Mouse (Mus musculus): ENCODE data around the gene Ccdc162.

Gene Ccdc162

DNA sequence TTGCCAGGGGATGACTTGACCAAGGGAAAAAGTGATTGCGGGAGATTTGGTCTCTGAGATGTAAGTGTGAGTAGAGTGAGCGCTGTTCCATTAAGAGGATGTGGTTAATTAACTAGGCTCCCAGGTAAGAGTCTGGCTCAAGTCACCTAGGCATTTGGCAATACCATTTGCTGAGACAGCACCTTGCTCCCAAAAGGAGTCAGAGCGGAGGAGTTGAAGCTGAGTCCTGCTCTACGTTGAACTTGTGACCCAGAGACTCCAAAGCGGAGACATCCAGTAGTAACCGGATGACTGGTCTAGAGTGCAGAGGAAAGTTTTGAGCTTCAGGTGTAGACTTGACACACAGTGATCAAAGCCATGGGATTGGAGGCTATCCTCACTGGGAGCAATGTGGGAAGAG is 174.4 kb downstream of the Ccdc162 start:
- in situ Hi-C loops (cut with MboI, MseI) = no loop called here

DNA sequence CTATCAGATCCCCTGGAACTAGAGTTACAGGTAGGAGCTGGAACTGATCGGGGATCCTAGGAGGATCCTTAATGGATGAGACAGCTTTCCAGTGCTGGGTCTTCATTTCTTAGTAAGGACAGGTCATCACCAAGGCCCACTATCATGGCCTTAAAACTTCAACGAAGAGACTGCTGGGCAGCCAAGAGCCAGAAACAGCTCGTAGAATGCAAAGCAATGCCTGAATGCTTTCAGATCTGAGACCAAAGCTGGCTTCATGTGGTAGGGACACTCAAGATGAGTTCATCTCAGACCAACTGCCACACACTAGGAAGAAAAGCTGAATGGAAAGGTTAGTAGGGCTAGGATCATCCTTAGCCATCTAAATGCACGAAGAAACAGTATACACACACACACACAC is 177.4 kb downstream of the Ccdc162 start:
- in situ Hi-C loops (cut with MboI, MseI) = no loop called here

DNA sequence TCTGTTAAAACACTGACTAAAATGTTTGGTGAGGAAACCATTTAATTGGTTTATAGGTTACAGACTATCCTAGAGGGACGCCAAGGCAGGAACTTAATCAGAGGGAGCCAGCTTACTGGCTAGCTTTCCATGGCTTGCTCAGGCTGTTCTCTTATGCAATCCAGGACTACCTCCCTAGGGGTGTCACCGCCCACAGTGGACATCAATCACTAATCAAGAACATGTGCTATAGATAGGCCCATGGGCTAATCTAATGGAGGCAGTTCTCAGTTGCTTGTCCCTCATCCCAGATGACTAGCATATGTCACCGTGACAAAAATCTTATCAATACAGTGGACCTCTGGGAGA is 178.5 kb downstream of the Ccdc162 start:
- in situ Hi-C loops (cut with MboI, MseI) = no loop called here

DNA sequence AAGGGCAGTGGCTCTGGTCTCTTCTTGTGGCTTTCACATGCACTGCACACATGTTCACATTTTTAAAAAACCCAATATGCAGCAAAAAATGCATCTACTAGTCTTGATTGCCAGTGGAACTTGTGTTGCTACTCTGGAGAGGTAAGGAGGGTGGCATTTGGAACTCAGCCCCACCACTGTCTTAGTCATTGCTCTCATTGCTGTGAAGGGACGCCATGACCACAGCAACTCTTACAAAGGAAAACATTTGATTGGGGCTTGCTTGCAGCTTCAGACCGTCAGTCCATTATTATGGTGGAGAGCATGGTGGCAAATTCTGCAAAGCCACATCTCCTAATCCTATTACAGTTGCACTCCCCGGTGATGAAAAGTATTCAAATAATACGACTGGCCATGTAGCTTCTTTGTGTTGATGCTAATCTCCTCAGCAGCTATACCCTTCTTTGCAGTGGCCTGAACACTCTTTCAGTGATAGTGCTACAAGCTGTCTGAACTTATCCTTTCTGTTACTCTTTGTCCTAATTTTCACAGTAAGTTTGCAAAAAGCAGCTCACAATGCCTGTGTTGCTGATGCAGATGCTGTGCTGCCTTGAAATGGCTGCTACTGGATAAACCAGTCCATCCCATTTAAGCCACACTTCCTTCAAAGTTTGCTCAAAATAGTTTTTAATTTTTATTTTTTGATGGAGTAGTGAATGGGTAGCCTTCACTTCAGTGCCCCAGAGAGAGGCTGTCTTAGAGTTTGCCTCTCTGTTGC is 179.0 kb downstream of the Ccdc162 start:
- in situ Hi-C loops (cut with MboI, MseI) = no loop called here

DNA sequence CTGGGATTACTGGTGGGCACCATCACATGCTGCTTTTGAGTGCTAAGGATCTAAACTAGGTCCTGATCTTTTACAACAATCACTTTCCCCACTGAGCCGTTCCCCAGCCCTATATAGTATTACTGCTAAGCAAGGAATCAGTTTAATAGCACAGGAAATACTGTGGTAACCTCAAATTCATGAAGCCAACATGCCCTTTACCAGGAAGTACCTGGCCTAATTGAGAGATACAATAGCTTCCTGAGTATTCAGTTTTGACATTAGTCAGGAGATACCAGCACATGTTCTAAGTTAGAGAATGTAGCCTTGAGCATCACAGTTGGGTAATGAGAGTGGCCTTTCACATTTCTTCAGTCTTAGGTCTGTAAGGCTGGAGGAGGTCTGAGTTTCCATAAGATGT is 179.7 kb downstream of the Ccdc162 start:
- in situ Hi-C loops (cut with MboI, MseI) = no loop called here

DNA sequence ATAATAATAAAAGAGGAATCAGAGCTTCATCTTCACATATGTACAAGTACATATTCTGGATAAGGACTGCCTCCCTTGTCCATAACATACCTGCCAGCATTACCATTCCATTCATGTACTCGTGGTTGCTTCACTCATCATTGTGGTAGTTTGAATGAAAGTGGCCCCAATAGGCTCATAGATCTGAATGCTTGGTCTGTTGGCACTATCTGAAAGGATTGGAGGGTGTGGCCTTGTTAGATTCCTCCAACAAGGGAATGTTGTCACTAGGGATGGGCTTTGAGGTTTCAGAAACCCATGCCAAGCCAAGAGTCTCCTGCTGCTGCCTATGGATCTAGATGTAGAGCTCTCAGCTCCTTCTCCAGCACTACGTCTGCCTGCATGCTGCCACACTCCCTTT is 180.4 kb downstream of the Ccdc162 start:
- in situ Hi-C loops (cut with MboI, MseI) = no loop called here

DNA sequence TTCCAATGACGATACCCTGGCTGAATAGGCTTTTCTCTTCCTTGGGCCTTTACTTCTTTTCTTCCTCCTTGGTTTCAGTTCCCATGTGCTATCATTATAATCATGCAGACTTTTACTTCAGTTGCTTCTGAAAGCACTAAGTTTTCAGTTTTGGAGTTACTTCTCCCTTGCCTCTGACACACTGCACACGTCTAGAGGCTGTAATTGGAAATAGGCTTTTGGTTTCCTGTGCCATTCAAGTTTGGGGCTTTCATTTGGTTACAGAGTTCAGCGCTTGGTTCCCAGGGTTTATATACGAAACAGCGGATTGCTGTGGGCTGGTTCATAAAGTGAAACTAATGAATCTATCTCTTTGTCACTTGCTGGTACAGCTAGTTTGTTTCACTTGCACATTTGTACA is 186.5 kb downstream of the Ccdc162 start:
- in situ Hi-C loops (cut with MboI, MseI) = no loop called here

DNA sequence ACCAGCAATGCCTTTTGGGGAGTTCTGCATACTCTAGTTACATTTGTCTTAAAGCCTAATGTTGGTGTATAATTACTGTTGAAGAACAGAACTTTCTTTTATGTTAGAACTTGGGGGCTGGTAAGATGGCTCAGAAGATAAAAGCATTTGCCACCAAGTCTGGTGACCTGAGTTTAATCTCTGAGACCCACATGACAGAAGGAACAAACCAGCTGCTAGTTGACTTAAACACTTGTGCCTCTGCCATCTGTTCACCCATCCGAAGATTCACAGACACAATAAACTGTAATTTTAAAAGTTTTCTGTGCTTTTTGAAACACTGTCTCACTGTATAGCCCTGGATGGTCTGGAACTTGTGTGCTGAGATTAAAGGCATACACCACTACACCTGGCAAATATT is 190.7 kb downstream of the Ccdc162 start:
- in situ Hi-C loops (cut with MboI, MseI) = no loop called here

DNA sequence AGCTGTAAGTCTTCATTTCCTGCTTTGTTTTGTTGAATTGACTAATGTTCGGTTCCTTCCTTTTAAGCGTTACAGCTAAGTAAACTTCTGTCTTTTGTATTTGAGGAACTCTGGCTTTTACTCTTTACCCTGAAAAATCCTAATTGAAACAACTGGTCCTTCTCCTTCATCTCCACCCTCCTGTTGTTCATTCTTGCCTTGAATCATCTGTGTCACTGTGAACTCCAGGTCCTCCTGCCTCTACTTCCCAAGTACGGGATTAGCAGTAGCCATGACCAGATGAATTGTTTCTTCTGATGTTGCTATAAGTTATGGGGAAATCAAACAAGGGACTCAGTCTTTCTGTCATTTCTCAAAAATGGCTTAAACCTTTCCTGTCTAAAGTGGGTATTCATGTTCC is 193.0 kb downstream of the Ccdc162 start:
- in situ Hi-C loops (cut with MboI, MseI) = loop anchor here (5.0 kb wide), 1 partner anchor 744 kb away; no protein-coding TSS in a partner anchor

DNA sequence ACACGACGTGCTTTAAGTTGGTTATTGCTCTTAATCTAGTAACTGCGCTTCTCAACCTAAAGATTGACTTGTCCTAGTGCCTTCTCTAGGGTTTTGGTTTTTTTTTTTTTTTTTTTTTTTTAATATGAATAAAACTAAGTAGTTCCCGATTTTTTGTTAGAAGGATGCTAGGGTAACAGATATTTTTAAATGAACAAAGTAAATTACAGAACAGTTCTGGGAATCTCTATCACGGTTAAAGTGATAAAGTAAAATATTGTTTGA is 196.1 kb downstream of the Ccdc162 start:
- in situ Hi-C loops (cut with MboI, MseI) = loop anchor here (5.0 kb wide), 1 partner anchor 747 kb away; no protein-coding TSS in a partner anchor

DNA sequence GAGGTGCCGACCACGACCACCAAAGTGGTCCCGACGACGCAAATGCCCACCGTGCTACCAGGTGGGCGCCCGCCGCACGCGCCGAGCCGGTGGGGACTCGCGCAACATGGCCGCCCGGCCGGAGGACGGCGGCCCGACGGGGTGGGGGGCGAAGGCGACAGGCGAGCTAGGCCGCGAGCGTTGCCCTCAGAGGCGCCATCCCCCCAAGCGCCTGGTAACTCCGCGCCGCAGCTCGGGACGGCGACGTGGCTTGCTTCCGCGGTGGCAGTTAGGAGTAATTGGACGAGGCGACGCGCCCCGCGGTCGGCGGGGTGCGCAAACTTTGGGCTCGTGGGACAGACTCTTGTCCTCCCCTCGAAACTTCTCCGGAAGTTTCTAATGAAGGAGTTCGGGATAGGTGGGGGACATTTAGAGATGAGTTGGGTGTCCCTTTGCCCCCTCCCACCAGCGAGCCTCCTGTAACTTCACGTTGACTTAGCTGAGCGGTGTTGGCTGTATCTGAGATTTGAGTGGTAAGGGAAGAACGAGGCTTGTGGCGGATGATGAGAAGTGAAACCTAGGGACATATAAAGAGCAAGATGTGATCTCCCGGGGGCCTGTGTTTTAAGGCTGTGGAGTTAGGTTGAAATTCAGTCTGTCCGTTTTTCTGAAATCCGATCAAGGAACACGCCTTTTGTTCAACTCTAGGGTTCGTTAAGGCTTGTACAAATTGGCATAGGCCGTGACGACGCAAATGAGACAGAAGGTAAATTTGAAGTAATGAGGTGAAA is 196.6 kb downstream of the Ccdc162 start:
- in situ Hi-C loops (cut with MboI, MseI) = loop anchor here (5.0 kb wide), 1 partner anchor 747 kb away; no protein-coding TSS in a partner anchor

DNA sequence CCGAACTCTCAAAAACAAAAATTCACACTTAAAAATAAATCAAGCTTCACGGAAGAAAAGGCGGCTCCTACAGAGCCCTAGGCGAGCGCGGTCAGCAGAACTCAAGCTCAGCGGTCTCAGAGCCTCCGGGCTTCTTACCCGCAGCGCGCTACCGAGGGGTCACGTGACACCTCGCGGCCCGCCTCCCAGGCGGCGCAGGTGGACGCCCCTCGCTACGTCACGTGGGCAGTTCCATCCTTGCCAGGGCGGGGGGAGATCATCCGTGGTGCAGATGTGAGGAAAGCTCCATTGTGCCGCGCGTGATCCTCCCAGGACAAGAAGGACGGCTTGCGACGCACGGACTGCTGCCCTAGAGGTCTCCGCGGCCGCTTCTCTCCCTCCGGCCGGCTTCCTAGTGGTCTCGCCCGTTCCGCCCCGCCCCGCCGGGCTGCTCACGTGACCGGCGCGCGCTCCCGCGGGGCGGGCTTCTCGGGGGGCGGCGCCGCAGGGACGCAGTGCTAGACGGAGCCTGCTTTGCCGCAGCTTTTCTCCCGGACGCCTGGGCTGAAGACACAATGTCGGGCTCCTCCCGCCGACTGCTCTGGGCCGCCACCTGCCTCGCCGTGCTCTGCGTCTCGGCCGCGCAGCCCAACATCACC is 197.3 kb downstream of the Ccdc162 start, which contains the start of gene Cd164:
Gene Cd164, plus strand, starts transcription at position 434 of the 638 bp plus-strand sequence.
- in situ Hi-C loops (cut with MboI, MseI) = no loop called here

DNA sequence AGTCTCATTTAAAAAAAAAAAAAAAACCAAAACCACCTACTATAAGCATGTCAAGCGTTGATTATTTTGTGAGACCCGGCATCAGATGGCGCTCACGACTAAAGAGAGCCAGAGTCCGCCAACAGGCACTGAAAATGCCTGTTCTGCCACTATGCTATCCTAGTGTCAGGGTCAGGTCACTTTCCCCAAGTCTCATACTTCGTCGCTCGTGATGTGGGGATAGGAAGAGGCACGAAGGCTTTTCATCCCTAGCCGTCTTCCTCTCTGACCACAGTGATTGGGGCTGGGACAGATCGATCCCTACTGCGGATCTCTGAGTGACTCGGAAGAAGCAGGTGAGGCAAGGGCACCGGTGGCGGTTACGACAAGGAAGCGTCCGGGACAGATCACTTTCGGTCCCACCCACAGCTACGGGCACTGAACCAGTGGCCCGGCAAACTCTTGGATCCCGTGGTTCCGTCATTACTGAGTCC is 197.9 kb downstream of the Ccdc162 start:
- in situ Hi-C loops (cut with MboI, MseI) = no loop called here

DNA sequence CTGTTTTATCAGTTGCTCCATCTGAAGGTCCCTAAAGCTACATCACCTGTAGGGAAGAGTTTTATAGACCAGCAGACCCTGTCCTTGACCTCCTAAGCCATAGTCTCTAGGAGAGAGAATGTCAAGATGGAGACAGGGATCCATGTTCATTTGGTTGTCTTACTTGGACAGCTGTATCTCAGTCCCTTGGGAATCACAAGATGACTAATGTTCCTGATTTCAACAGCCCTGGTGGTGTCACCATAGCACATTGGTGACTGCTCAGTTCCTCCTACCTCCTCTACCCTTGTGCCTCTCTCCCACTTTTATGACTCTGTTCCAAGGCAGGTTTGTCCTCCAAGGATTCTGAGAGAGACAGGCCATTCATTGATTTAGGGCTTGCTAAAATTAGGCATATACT is 201.5 kb downstream of the Ccdc162 start:
- in situ Hi-C loops (cut with MboI, MseI) = no loop called here

DNA sequence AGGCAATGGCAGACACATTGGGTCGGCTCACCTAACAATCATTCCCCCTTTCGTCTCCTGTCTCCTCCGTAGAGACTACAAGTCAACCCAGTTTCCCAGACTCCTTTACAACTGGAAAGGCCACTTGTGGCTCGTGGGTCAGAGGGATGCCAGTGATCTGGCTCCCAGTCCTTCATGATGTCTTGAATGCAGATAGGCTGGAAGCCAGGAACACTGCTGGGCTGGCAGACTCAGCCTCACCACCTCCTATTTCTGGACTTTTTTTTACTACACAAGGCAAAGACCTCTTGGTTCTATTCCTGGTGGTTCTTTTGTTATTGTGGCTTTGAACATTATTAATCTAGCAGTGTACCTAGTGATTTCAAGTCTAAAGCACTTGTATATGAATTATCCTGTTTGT is 202.1 kb downstream of the Ccdc162 start:
- in situ Hi-C loops (cut with MboI, MseI) = no loop called here

DNA sequence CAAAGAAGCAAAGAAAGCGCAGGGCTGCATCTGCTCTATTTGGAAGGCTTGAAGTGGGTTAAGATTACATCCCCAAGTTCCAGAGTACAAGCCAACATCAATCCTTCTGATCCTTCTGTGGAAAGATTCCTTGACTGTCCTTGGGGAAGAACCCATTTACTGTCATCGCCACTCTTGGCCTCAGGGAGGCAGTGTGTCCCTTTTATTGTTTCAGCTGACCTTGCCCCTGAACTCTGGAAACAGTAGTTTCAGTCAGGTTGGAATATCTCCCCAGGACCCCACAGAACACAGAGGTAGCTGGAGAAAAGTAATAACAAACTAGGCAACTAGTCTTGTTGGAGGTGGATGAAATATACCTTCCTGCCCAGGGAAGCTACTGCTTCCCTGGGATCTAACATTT is 207.3 kb downstream of the Ccdc162 start:
- in situ Hi-C loops (cut with MboI, MseI) = loop anchor here (5.0 kb wide), 2 partner anchors 77 to 183 kb away; no protein-coding TSS in a partner anchor

DNA sequence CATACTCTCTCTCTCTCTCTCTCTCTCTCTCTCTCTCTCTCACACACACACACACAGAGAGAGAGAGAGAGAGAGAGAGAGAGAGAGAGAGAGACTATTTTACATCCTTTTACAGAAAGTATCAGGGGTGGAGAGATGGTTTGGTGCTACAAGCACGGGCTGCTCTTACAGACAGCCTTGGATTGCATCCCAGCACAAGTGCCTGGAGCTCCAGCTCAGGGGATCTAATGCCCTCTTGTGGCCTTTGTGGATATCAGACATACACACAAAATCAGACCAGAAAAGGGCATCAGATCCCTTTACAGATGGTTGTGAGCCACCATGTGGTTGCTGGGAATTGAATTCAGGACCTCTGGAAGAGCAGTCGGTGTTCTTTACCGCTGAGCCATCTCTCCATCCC is 211.0 kb downstream of the Ccdc162 start:
- in situ Hi-C loops (cut with MboI, MseI) = loop anchor here (5.0 kb wide), 2 partner anchors 73 to 187 kb away; no protein-coding TSS in a partner anchor

DNA sequence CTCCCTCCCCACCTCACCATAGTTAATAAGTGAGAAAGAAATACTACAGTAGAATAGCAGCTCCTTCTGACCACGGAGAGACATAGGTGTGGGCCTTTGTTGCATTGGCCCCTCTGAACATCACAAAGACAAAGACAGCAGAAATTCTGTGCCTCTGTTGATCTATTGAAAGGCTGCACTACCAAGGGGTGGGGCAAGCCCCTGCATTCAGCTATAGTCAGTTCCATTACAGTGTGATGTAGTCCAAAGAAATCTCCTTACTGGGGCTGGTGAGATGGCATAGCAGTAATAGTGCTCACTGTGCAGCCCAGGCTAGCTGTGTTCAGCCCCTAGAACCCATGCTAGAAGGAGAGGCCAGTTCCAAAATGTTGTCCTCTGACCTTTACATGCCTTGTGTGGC is 211.4 kb downstream of the Ccdc162 start:
- in situ Hi-C loops (cut with MboI, MseI) = loop anchor here (5.0 kb wide), 2 partner anchors 73 to 187 kb away; no protein-coding TSS in a partner anchor

DNA sequence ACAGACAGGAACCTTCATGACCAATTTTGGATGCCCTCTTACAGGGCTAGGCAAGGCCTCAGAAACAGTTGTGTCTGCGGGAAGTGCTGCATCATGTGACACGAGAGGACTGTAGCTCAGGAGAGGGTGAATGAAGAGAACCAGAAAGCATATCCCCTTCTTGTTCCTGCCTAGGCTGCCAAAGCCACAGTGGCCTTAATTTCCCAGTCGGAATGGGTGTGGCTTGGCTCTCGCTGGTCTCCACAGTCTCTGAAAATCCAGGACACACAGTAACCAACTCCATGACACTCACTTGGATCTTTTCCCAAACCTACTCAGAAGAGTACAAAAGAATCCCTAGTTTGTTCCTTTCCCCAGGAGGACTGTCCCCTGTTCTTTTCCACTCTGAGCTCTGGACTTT is 215.5 kb downstream of the Ccdc162 start:
- in situ Hi-C loops (cut with MboI, MseI) = no loop called here

DNA sequence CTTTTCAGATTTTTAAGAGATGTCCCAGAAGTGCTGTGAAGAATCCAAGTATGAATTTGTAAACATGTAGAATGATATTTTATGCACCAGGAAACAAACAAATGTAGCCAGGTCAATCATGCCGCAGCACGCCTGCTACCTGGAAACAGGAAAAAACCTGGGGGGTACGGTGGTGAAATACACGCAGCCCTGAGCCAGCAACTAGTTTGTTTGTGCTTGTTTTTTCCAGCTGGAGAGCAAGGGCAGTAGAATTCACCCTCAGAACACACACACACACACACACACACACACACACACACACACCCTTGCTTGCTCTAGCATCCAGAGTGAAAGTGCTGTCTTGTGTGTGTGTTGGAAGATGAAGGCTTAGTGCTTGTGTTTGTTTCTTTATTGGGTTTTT is 225.3 kb downstream of the Ccdc162 start:
- in situ Hi-C loops (cut with MboI, MseI) = no loop called here

DNA sequence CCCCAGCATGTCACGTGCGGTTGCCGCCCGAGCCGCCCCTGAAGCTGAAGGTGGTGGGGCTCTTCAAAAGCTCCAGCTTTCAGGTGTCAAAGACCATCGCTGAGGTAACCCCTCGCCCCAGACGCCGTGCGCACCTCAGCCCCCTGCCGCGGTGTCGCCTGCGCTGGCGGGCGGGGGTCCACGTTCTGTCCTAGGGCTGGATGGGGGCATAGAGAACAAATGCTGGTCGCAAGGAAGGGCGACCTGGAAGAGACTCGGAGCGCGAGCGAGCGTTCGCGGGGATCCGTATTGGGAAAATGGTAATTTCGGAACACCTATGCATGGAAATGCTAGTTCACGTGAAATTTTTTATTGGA is 225.9 kb downstream of the Ccdc162 start:
- in situ Hi-C loops (cut with MboI, MseI) = no loop called here

DNA sequence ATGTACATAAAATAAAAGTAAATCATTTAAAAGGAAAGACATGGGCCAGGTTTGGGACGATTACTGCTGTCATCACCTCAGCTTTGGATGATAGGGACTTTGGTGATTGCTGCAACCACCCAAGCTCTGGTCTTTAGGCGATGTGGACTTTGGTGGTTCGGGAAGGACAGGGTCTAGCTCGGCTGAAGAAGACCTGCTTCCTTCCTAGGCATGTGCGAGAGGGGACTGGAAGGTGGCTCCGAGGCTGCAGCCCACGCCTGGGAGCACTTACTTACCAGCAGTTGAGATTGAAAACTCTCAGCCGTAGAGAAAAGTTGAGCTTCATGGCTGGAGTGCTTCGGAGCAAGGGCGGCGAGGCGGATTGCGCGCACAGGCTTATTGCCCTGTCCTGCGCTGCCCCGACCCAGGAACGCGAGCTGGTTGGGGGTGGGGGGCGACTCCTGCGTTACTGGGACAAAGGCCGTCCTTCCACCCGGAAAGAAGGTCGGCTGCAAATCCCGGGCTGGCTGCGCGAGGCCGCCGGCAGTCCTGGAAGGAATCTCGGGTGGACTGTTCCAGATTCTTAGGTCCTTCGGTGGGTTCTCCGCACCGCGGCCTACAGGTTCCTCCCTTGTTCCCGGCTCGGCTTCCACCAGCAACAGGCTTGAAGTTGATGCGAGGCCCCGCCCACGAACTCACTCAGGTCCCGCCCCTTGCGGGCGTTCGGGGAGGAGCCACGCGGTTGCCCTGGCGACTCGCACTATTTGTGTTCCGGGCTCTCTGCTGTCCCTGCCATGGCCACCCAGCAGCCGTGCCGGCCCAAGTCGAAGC is 226.5 kb downstream of the Ccdc162 start, which contains the start of the genes Smpd2 and Ppil6:
Gene Smpd2, minus strand, starts transcription at position 662 of the 810 bp plus-strand sequence.
Gene Ppil6, plus strand, starts transcription at position 732 of the 810 bp plus-strand sequence.
- in situ Hi-C loops (cut with MboI, MseI) = loop anchor here (5.0 kb wide), 1 partner anchor 38 kb away; the partner anchor contains the start of gene Zbtb24
